Mouse (Mus musculus): ENCODE measurements around the gene Melk. TPM values are rescaled to one million over a fixed set of nuclear protein-coding genes. Genes with fewer than 3 reads are reported as not detected.

Melk gene
- polyA plus RNA-seq, 1 experiment from 2014 or later: 10.3 TPM

GRCm38 (mm10) chr4:44267437-44267836, 33.2 kb upstream of the Melk start:
- no peak overlapping the region for H3K9ac ChIP-seq (replicated peaks; ENCODE audit: low read length)
- no peaks in the 10 kb centered on the region for H3K36me3 ChIP-seq (ENCODE audit: control insufficient read depth, insufficient read depth, low read length)
- 91% methylated on average over 6 of the region's 6 CpGs for WGBS
- DNase-seq (no peak), ATAC-seq (ENCODE audit: low FRiP score, low TSS enrichment) (no peak)
- no peak overlapping the region for H3K27ac ChIP-seq (replicated peaks; ENCODE audit: low read depth, low read length)
- H3K4me3 ChIP-seq (replicated peaks; ENCODE audit: low read depth, low read length): no peak overlapping the region
- no peaks in the 10 kb centered on the region for H3K27me3 ChIP-seq (ENCODE audit: control insufficient read depth, insufficient read depth, low read length)
- H3K4me2 ChIP-seq (ENCODE audit: low read length): no peak overlapping the region
- no peaks in the 10 kb centered on the region for H3K9me3 ChIP-seq (ENCODE audit: control insufficient read depth, low read length)
- no peaks in the 10 kb centered on the region for H3K4me1 ChIP-seq (ENCODE audit: control insufficient read depth, insufficient read depth, low read length)

GRCm38 (mm10) chr4:44269376-44269817, 31.3 kb upstream of the Melk start:
- Histone ChIP-seq H3K27ac (replicated peaks; ENCODE audit: low read depth, low read length) (no peak overlapping the region), H3K36me3 (ENCODE audit: control insufficient read depth, insufficient read depth, low read length) (no peaks in the 10 kb centered on the region), H3K27me3 (ENCODE audit: control insufficient read depth, insufficient read depth, low read length) (no peaks in the 10 kb centered on the region), H3K9me3 (ENCODE audit: control insufficient read depth, low read length) (no peaks in the 10 kb centered on the region), H3K4me3 (replicated peaks; ENCODE audit: low read depth, low read length) (no peak overlapping the region), H3K4me2 (ENCODE audit: low read length) (no peak overlapping the region), H3K9ac (replicated peaks; ENCODE audit: low read length) (no peak overlapping the region), H3K4me1 (ENCODE audit: control insufficient read depth, insufficient read depth, low read length) (no peaks in the 10 kb centered on the region)
- DNase-seq (no peak), ATAC-seq (ENCODE audit: low FRiP score, low TSS enrichment) (no peak)
- 91% methylated on average over 14 of the region's 14 CpGs for WGBS

GRCm38 (mm10) chr4:44271134-44271533, 29.5 kb upstream of the Melk start:
- H3K9ac ChIP-seq (replicated peaks; ENCODE audit: low read length): no peak overlapping the region
- H3K36me3 ChIP-seq (ENCODE audit: control insufficient read depth, insufficient read depth, low read length): no peaks in the 10 kb centered on the region
- DNase-seq (no peak), ATAC-seq (ENCODE audit: low FRiP score, low TSS enrichment) (no peak)
- H3K27me3 ChIP-seq (ENCODE audit: control insufficient read depth, insufficient read depth, low read length): no peaks in the 10 kb centered on the region
- no peak overlapping the region for H3K4me2 ChIP-seq (ENCODE audit: low read length)
- H3K4me1 ChIP-seq (ENCODE audit: control insufficient read depth, insufficient read depth, low read length): no peaks in the 10 kb centered on the region
- no peak overlapping the region for H3K4me3 ChIP-seq (replicated peaks; ENCODE audit: low read depth, low read length)
- no peaks in the 10 kb centered on the region for H3K9me3 ChIP-seq (ENCODE audit: control insufficient read depth, low read length)
- 78% methylated on average over 5 of the region's 5 CpGs for WGBS
- H3K27ac ChIP-seq (replicated peaks; ENCODE audit: low read depth, low read length): no peak overlapping the region

GRCm38 (mm10) chr4:44281597-44282265, 18.9 kb upstream of the Melk start:
- H3K9ac ChIP-seq (replicated peaks; ENCODE audit: low read length): no peak overlapping the region
- ATAC-seq (ENCODE audit: low FRiP score, low TSS enrichment): no peak

GRCm38 (mm10) chr4:44292534-44292933, 8.1 kb upstream of the Melk start:
- peak; percentile 86 for DNase-seq
- no peak overlapping the region for H3K4me3 ChIP-seq (replicated peaks; ENCODE audit: low read depth, low read length)
- no peak overlapping the region for H3K27ac ChIP-seq (replicated peaks; ENCODE audit: low read depth, low read length)
- no peaks in the 10 kb centered on the region for H3K27me3 ChIP-seq (ENCODE audit: control insufficient read depth, insufficient read depth, low read length)
- no peaks in the 10 kb centered on the region for H3K4me1 ChIP-seq (ENCODE audit: control insufficient read depth, insufficient read depth, low read length)
- H3K9me3 ChIP-seq (ENCODE audit: control insufficient read depth, low read length): no peaks in the 10 kb centered on the region
- peak; percentile 50; the same call in 1 of the 2 replicates for ATAC-seq (ENCODE audit: low FRiP score, low TSS enrichment)
- no peak overlapping the region for H3K9ac ChIP-seq (replicated peaks; ENCODE audit: low read length)
- no peaks in the 10 kb centered on the region for H3K36me3 ChIP-seq (ENCODE audit: control insufficient read depth, insufficient read depth, low read length)
- no peak overlapping the region for H3K4me2 ChIP-seq (ENCODE audit: low read length)
- WGBS: 15% methylated on average over 7 of the region's 7 CpGs

More at GRCm38 (mm10) chr4:44281597-44282265, 18.9 kb upstream of the Melk start:
- Histone ChIP-seq H3K27me3 (ENCODE audit: control insufficient read depth, insufficient read depth, low read length) (no peaks in the 10 kb centered on the region), H3K4me3 (replicated peaks; ENCODE audit: low read depth, low read length) (no peak overlapping the region), H3K36me3 (ENCODE audit: control insufficient read depth, insufficient read depth, low read length) (no peaks in the 10 kb centered on the region), H3K27ac (replicated peaks; ENCODE audit: low read depth, low read length) (no peak overlapping the region), H3K9me3 (ENCODE audit: control insufficient read depth, low read length) (no peaks in the 10 kb centered on the region), H3K4me2 (ENCODE audit: low read length) (no peak overlapping the region), H3K4me1 (ENCODE audit: control insufficient read depth, insufficient read depth, low read length) (no peaks in the 10 kb centered on the region)
- WGBS: 77% methylated on average over 7 of the region's 7 CpGs
- no peak for DNase-seq

- no peak for DNase-seq
- Histone ChIP-seq H3K27me3 (ENCODE audit: control insufficient read depth, insufficient read depth, low read length) (no peaks in the 10 kb centered on the region), H3K4me1 (ENCODE audit: control insufficient read depth, insufficient read depth, low read length) (no peaks in the 10 kb centered on the region), H3K9ac (replicated peaks; ENCODE audit: low read length) (no peak overlapping the region), H3K9me3 (ENCODE audit: control insufficient read depth, low read length) (no peaks in the 10 kb centered on the region), H3K4me3 (replicated peaks; ENCODE audit: low read depth, low read length) (no peak overlapping the region), H3K36me3 (ENCODE audit: control insufficient read depth, insufficient read depth, low read length) (no peaks in the 10 kb centered on the region), H3K27ac (replicated peaks; ENCODE audit: low read depth, low read length) (no peak overlapping the region), H3K4me2 (ENCODE audit: low read length) (no peak overlapping the region)
- no peak for ATAC-seq (ENCODE audit: low FRiP score, low TSS enrichment)
- WGBS: 56% methylated on average over 1 of the region's 1 CpGs
Measured at GRCm38 (mm10) chr4:44295837-44296236, 4.8 kb upstream of the Melk start.

GRCm38 (mm10) chr4:44306585-44306984, 5.9 kb downstream of the Melk start:
- ATAC-seq (ENCODE audit: low FRiP score, low TSS enrichment) (no peak), DNase-seq (no peak)
- H3K4me2 ChIP-seq (ENCODE audit: low read length): no peak overlapping the region
- no peak overlapping the region for H3K27ac ChIP-seq (replicated peaks; ENCODE audit: low read depth, low read length)
- no peaks in the 10 kb centered on the region for H3K36me3 ChIP-seq (ENCODE audit: control insufficient read depth, insufficient read depth, low read length)
- no peaks in the 10 kb centered on the region for H3K4me1 ChIP-seq (ENCODE audit: control insufficient read depth, insufficient read depth, low read length)
- 96% methylated on average over 7 of the region's 7 CpGs for WGBS
- H3K27me3 ChIP-seq (ENCODE audit: control insufficient read depth, insufficient read depth, low read length): no peaks in the 10 kb centered on the region
- no peak overlapping the region for H3K9ac ChIP-seq (replicated peaks; ENCODE audit: low read length)
- no peaks in the 10 kb centered on the region for H3K9me3 ChIP-seq (ENCODE audit: control insufficient read depth, low read length)
- no peak overlapping the region for H3K4me3 ChIP-seq (replicated peaks; ENCODE audit: low read depth, low read length)

- DNase-seq: peak; percentile 20
Measured at GRCm38 (mm10) chr4:44310429-44310828, 9.8 kb downstream of the Melk start.

GRCm38 (mm10) chr4:44310911-44311310, 10.2 kb downstream of the Melk start:
- 87% methylated on average over 4 of the region's 4 CpGs for WGBS

More at GRCm38 (mm10) chr4:44310429-44310828, 9.8 kb downstream of the Melk start:
- no peak overlapping the region for H3K4me2 ChIP-seq (ENCODE audit: low read length)
- no peaks in the 10 kb centered on the region for H3K27me3 ChIP-seq (ENCODE audit: control insufficient read depth, insufficient read depth, low read length)
- H3K4me3 ChIP-seq (replicated peaks; ENCODE audit: low read depth, low read length): no peak overlapping the region
- H3K9ac ChIP-seq (replicated peaks; ENCODE audit: low read length): no peak overlapping the region
- 79% methylated on average over 4 of the region's 4 CpGs for WGBS
- H3K27ac ChIP-seq (replicated peaks; ENCODE audit: low read depth, low read length): no peak overlapping the region
- H3K9me3 ChIP-seq (ENCODE audit: control insufficient read depth, low read length): no peaks in the 10 kb centered on the region
- no peak for ATAC-seq (ENCODE audit: low FRiP score, low TSS enrichment)
- 0 out of 2 replicates have a peak, but pooled peaks cover 3% of the 10 kb centered on the region for H3K36me3 ChIP-seq (ENCODE audit: control insufficient read depth, insufficient read depth, low read length)
- no peaks in the 10 kb centered on the region for H3K4me1 ChIP-seq (ENCODE audit: control insufficient read depth, insufficient read depth, low read length)

More at GRCm38 (mm10) chr4:44310911-44311310, 10.2 kb downstream of the Melk start:
- no peak overlapping the region for H3K9ac ChIP-seq (replicated peaks; ENCODE audit: low read length)
- no peaks in the 10 kb centered on the region for H3K9me3 ChIP-seq (ENCODE audit: control insufficient read depth, low read length)
- ATAC-seq (ENCODE audit: low FRiP score, low TSS enrichment) (no peak), DNase-seq (no peak)
- no peaks in the 10 kb centered on the region for H3K4me1 ChIP-seq (ENCODE audit: control insufficient read depth, insufficient read depth, low read length)
- 0 out of 2 replicates have a peak, but pooled peaks cover 3% of the 10 kb centered on the region for H3K36me3 ChIP-seq (ENCODE audit: control insufficient read depth, insufficient read depth, low read length)
- H3K27me3 ChIP-seq (ENCODE audit: control insufficient read depth, insufficient read depth, low read length): no peaks in the 10 kb centered on the region
- no peak overlapping the region for H3K4me3 ChIP-seq (replicated peaks; ENCODE audit: low read depth, low read length)
- H3K4me2 ChIP-seq (ENCODE audit: low read length): no peak overlapping the region
- H3K27ac ChIP-seq (replicated peaks; ENCODE audit: low read depth, low read length): no peak overlapping the region
